Mouse (Mus musculus): ENCODE results near the gene Parp16.

DNA sequence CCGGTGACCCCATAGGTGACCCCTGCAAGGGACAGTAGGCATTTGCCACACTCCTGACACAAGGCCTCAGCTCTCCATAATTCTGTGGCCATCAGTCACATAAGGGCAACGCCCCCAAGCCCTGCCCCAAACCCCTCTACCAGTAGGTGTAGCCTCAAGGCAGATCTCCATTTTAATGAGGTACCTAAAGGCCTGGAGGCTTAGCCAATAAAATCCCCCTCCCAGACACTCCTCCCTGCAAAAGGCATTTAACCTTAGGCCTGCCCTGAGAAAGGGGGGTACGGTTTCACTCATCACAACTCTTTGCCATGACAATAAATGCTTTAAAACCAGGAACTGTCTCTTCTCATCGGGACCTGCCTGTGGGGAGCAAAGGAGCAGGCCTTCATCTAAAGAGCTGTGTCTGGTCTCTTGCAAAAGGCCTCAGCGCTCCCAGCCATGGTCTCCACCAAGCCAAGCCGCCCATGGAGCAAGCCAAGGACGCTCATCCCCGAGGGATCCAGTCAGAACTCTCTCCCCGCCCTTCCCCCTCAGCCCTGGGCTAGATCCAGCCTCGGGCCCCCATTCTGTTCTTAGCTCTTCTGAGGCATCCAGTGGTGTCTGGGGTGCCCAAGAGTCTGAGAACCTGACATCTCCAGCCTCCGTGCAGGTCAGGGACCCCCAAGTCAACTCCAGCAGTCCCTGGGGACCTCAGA lies 60.9 kb downstream of the Parp16 start:
- no peak for TF ChIP-seq CTCF (IDR thresholded peaks at IDR 0.05; ENCODE audit: low read depth, low read length)
- no peak for TF ChIP-seq POLR2A (IDR thresholded peaks at IDR 0.05; ENCODE audit: insufficient read depth, low read length)
